Mouse (Mus musculus) G1E-ER4 (cell line): ENCODE measurements around the gene F2rl1. TPM values are rescaled to one million over a fixed set of nuclear protein-coding genes. Genes with fewer than 3 reads are reported as not detected.

Experiments used
- GATA1 ChIP-seq: IDR thresholded peaks from one replicate; pipeline ENCODE4 v1.8.0; 2012; ENCODE audit warnings: low read length, inconsistent platforms
- polyA plus RNA-seq: library from polyadenylated mRNA; stranded (reverse); fragments of >175 nt; gene quantifications from 2 replicates; pipeline ENCODE4 v1.2.3, GENCODE M21; 2012

F2rl1 gene
- polyA plus RNA-seq, result not detected in 2 replicates

DNA sequence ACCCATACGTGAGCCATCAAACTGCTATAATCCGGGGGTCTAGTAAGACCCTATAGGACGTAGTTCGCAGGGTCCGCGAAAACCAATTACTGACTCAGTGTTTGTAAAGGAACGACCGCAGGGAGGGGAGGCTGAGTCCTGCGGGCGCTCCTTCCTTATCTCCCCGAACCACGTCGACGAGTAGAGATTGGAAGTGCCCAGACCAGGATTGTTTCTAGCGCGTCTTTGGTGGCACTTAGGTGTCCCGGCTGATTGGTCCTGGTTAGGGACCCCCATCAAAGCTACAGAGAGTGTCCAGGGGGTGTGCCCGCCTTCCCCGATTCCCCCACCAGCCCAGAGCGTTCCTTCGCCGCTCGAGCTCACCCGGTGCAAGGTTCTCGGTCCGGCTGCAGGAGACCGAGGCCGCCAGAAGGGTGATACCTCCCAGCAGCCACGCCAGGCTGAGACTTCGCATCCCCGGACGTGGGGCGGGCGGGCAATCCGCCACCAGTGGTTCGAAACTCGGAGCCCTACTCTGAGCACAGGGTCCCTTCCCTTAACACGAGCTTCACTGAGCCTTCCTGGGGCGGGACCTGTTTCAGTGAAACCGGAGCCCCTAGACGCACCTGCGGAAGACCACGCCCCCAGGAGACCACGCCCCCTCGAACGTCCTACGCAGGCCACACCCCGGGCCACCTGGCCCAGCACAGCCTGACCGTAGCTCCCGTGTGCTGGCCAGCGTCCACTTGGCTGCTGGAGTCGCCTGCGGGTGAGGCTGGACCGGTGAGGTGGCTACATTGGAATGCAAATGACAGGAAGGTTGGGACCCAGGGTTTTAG, at the start of gene F2rl1:
F2rl1 (minus strand) TSS at position 554 of the 818 bp plus-strand sequence.
- TF ChIP-seq GATA1, result no peak

DNA sequence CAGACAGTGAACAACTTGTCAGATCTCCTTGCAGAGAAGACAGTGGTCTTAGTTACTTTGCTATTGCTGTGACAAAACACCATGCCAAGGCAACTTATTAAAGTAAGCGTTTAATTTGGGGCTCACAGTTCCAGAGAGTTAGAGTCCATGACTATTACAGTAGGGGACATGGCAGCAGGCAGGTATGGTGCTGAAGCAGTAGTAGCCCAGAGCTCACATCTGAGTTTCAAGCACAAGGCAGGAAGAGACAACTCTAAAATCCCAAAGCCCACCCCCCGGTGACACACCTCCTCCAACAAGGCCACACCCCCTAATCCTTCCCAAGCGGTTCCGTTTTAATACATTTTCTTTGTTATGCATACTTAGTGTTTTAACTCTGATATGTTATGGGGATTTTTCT, 45.9 kb upstream of the F2rl1 start:
- no peak for TF ChIP-seq GATA1

DNA sequence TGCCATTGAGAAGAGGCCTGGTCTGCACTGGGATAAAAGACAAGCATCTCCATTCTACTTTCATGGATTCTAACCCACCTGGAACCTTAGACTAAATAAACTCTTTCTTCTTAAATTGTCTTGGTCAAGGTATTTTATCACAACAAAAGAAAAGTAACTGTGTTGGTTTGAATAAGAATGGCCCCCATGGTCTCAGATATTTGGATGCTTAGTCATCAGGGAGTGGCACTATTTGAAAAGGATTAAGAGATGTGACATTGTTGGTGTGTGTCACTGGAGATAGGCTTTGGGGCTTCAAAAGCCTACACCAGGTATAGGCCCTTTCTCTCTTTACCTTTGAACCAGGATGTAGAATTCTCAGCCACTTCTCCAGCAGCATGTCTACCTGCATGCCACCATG, 44.3 kb upstream of the F2rl1 start:
- no peak for TF ChIP-seq GATA1

- TF ChIP-seq GATA1, result no peak
These were observed 43.3 kb upstream of the F2rl1 start for GRCm38 (mm10) chr13:95568336-95568735.

GRCm38 (mm10) chr13:95566841-95567551, 42.0 kb upstream of the F2rl1 start:
- no peak for TF ChIP-seq GATA1

DNA sequence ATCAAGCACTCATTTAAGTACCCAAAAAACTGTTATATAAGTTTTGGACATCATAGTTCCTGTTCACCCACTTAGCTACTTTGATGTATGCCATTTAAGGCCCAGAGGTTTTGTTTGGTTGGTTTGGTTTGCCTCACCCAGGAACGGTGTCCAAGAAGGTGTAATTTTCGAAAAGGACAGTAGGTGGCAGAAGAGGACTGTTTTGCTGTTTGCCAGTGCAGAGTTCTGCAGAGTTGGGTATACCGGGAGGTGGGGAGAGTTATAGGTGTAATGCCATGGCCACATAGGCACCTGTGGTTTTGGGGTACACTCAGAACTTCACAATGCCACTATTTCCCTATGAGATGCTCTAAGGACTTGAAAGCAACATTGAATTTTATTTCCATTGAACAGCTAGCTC, 38.7 kb upstream of the F2rl1 start:
- TF ChIP-seq GATA1, result no peak

DNA sequence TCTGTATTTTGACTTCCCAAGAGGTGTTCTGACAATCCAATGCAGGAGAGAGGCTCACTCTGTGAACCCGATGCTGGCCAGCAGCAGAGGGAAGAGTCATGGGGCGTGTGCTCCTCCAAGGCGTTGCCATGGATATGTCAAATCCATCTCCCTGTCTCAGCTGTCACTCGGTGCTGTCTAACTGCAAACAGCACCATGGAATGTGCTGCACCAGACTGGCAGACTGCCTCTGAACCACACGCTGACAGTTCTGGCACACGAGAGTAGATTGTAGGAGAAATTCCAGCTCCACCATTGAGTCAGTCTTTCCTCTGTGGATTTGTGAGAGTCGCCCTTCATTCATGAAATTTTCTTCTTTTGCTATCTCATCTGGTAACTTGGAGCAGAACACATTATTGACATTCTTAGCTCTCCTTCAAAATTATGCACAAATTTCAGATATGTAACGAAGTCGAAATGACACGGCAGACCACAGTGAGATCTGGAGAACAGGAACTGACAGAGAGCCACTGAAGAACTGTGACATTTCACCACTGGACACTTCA, 38.1 kb upstream of the F2rl1 start:
- TF ChIP-seq GATA1, result no peak

- TF ChIP-seq GATA1, result no peak
These were observed 32.3 kb upstream of the F2rl1 start for GRCm38 (mm10) chr13:95557326-95557725.

- TF ChIP-seq GATA1, result no peak
These were observed 29.0 kb upstream of the F2rl1 start for GRCm38 (mm10) chr13:95553885-95554492.

DNA sequence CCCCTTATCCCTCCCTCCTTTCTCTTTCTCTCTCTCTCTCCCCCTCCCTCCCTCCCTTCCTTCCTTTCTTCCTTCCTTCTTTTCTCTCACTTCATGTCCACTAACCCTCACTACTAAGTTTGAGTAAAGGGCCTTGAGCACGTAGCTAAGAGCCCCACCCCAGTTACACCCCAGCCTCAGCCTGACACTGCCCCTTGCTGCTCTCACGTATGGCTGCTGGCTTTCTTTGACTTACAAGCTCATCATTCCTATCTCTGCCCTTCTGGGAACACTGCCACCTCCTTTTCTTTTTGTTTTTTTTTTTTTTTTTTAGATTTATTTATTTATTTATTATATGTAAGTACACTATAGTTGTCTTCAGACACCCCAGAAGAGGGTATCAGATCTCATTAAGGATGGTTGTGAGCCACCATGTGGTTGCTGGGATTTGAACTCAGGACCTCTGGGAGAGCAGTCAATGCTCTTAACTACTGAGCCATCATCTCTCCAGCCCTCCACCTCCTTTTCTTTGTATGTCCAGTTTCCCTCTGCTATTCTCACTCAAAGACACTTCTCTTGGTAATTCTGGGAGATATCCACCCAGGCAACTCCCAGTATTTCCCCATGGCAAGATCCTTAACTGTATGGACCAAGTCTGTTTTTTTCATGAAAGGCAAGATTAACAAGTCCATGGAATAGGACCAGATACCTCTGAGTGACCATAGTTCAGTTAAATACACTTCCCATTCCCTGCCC, 25.8 kb upstream of the F2rl1 start:
- TF ChIP-seq GATA1, result no peak

DNA sequence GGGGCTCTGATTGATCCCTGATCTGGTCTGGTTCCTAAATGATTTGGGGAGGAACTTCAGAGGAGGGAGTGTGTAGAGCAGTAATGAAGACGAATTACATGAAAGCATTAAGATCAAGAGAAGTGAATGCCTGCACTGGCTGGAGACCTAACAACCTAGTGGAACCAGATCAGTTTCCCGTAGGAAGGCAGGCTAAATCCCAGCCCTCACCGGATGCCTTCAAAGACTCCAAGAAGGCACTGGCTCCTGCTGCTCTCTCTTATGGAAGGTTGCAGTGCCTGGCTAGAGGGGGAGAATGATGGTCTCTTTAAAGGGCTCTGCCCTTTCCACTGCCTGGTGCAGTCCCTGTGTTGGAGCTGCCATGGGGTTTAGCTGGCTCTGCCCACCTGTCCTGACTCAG, 24.4 kb upstream of the F2rl1 start:
- TF ChIP-seq GATA1, result no peak

DNA sequence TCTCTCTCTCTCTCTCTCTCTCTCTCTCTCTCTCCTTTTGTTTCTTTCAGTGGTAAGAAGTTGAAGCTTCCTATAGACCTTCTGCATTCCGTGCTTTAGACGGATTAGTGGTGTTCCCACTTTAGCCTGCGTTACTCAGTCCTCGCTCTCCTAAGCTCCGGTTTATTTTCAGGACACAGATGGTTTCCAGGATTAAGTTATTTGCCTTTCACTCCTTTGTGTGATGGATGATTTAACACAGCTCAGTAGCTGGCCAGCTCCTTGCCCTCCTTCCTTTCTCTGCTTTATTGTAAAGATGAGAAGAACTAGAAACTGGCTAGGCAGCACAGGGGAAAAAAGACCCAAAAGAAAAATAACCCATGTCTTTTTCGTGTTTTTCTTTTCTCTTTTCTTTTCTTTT, 23.8 kb upstream of the F2rl1 start:
- TF ChIP-seq GATA1, result no peak

DNA sequence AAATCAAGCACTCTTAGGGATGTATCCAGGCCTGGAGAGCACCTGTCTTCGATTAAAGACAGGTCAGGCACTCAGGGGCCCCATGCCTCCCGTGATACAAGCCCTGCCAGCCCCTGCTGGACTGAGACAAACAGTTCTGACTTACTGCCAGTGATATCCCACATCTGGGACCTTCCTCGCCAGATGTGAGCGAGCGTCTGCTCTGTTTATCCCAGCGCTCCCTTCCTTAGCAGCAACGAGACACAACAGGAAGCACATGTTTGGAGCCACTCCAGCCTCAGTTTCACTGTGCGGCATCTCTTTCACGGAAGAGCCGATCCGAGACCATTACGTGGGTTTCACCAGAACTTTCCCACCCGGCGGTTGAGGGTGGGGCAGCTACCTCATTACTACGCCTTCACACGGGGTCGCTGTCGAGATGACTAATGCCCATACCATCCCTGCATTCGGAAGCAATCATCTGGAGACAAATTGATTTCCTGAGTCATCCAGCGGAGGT, 23.3 kb upstream of the F2rl1 start:
- no peak for TF ChIP-seq GATA1

DNA sequence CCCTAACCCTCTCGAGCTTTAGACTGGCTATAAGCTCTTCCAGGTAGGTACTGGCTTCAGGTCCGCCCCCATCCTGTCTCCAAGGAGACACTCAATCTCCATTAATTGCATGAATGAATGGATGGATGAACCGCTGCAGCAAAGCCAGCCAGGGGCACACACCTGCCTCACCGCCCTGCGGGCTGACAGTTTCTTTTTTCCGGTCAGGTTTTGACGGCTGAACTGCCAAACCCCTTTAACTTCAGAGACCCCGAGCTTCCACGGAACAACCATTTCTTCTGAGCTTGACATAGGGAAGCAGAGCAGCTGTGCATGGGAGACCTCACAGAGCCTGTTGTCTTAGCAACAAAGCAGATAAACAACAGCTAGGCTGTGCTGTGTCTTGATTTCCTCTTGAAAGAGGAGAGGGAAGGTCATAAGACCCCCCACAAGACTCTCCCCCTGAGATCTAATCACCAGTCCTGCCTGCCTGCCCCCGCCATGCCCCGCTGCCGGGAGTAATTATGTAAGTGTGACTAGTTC, 22.1 kb upstream of the F2rl1 start:
- no peak for TF ChIP-seq GATA1

GRCm38 (mm10) chr13:95546251-95546650, 21.2 kb upstream of the F2rl1 start:
- no peak for TF ChIP-seq GATA1
